Mouse (Mus musculus) intestine, embryonic 16.5 days (tissue): ENCODE data around the gene Fam173b. TPM values are rescaled to one million over a fixed set of nuclear protein-coding genes. Genes with fewer than 3 reads are reported as not detected.

Experiments
- polyA plus RNA-seq: library from polyadenylated mRNA; unstranded; fragments of >200 nt; fragmentation: Nextera tagmentation; extraction: Ambion mirVana; gene quantifications from 2 replicates; pipeline ENCODE4 v1.2.1, GENCODE M21; 2015

Fam173b gene
- polyA plus RNA-seq, 1 experiment from 2014 or later: 15.7 TPM

Other genes with a start within 250 kb of the Fam173b start
- gene Ankrd33b, start 234.1 kb upstream of the Fam173b start, polyA plus RNA-seq: 0.07 and 0.76 TPM in 2 replicates
- gene Ropn1l, start 148.1 kb upstream of the Fam173b start, polyA plus RNA-seq: 1.7 and 1.9 TPM in 2 replicates
- gene March6, start 70.8 kb upstream of the Fam173b start, polyA plus RNA-seq: 21.7 and 24.6 TPM in 2 replicates
- 60.9 and 74.5 TPM in 2 replicates for gene Cmbl, start 36.5 kb upstream of the Fam173b start, polyA plus RNA-seq
- gene Cct5, start within 50 bp of the Fam173b start, polyA plus RNA-seq: 415 and 467 TPM in 2 replicates